Mouse (Mus musculus) forebrain, embryonic 15.5 days (tissue): ENCODE results near the gene Abhd2. TPM values are rescaled to one million over a fixed set of nuclear protein-coding genes. Genes with fewer than 3 reads are reported as not detected.

Experiments
- ATAC-seq: fragments of 200-750 bp; cut with Nextera tagmentation; replicated peaks from 2 replicates; pipeline ENCODE4 v1.8.0; 2017; ENCODE audit warnings: mild to moderate bottlenecking, moderate TSS enrichment, moderate library complexity
- H3K27ac ChIP-seq: fragments of 300-500 bp; sonication (generic); replicated peaks from 2 replicates; pipeline ENCODE4 v1.5.1; 2015; ENCODE audit warnings: mild to moderate bottlenecking, inconsistent platforms
- H3K27me3 ChIP-seq: fragments of 300-500 bp; sonication (generic); 2 replicates; pipeline ENCODE4 v1.6.1; 2015; ENCODE audit warnings: inconsistent platforms
- H3K36me3 ChIP-seq: fragments of 300-500 bp; sonication (generic); 2 replicates; pipeline ENCODE4 v1.6.1; 2015; ENCODE audit warnings: mild to moderate bottlenecking, inconsistent platforms
- H3K4me1 ChIP-seq: fragments of 300-500 bp; sonication (generic); 2 replicates; pipeline ENCODE4 v1.6.1; 2015; ENCODE audit warnings: inconsistent platforms
- H3K4me2 ChIP-seq: fragments of 300-500 bp; sonication (generic); replicated peaks from 2 replicates; pipeline ENCODE4 v1.6.1; 2015; ENCODE audit warnings: mild to moderate bottlenecking, inconsistent platforms
- H3K4me3 ChIP-seq: fragments of 300-500 bp; sonication (generic); 2 replicates; pipeline ENCODE4 v1.5.1; 2015; ENCODE audit warnings: mild to moderate bottlenecking, inconsistent platforms
- H3K9ac ChIP-seq: fragments of 300-500 bp; sonication (generic); replicated peaks from 2 replicates; pipeline ENCODE4 v1.6.1; 2015; ENCODE audit warnings: mild to moderate bottlenecking, inconsistent platforms
- H3K9me3 ChIP-seq: fragments of 300-500 bp; sonication (generic); 2 replicates; pipeline ENCODE4 v1.6.1; 2016; ENCODE audit warnings: inconsistent platforms
- WGBS: fragments of 180-500 bp; shearing (Covaris S2); methylation state at CpG from one replicate; pipeline ENCODE4 v1.1.7; 2015; ENCODE audit warnings: mixed read lengths; 5-methylcytosine and 5-hydroxymethylcytosine counted together
- polyA plus RNA-seq: library from polyadenylated mRNA; unstranded; fragments of >200 nt; fragmentation: Nextera tagmentation; extraction: Ambion mirVana; gene quantifications from 2 replicates; pipeline ENCODE4 v1.2.1, GENCODE M21; 2015

Abhd2 gene
- polyA plus RNA-seq, 1 experiment from 2014 or later, result 24.0 TPM

DNA sequence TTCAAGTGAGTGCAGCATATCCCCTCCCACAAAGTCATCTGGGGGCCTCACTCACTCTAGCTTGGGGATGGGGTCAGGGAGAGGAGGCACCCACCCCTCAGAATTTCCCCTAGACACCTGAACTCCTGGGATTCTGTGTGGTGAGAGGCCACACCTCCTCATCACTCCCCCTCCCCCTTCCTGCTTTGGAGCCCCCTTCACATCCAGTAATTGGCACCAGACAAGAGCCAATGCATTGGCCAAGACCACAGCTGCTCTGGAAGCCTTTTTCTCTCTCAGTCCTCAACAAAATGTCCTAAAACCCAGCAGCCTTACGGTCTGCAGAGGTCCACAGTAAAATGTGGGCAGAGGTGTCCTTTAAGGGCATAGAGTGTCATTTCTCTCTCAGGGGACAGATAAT lies 25.6 kb upstream of the Abhd2 start:
- Histone ChIP-seq H3K27ac (no peak overlapping the region), H3K36me3 (no peaks in the 10 kb centered on the region), H3K4me2 (no peak overlapping the region), H3K9me3 (no peaks in the 10 kb centered on the region), H3K9ac (no peak overlapping the region), H3K27me3 (no peaks in the 10 kb centered on the region), H3K4me1 (peaks cover 16% of the 10 kb centered on the region), H3K4me3 (no peak overlapping the region)
- 77% methylated on average over 1 of the region's 1 CpGs for WGBS
- no peak for ATAC-seq

DNA sequence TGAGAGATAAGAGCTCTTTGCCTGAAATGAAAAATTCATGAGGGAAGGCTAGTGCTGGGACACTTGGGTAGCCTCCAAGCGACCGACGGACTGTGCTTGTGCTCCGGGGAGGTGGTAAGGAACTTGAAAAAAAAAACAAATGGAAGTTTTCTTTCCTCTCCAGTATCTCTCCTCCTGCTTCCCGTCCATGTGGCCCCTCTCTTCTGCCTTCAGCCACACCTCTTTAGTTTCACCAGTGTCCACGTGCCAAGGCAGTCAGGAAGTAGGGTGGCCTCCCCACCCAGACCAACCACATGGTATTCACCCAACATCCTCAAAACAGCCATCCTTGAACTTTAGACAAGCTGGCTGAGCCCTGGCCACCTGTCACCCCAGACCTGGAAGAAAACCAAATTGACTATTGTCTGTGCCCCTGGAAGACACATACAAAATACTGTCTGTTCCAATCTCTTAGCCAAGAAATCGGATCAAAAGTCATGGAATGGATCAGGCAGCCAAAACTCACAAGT lies 25.1 kb upstream of the Abhd2 start:
- Histone ChIP-seq H3K9ac (no peak overlapping the region), H3K9me3 (no peaks in the 10 kb centered on the region), H3K4me2 (no peak overlapping the region), H3K36me3 (no peaks in the 10 kb centered on the region), H3K4me3 (no peak overlapping the region), H3K4me1 (peaks cover 16% of the 10 kb centered on the region), H3K27ac (no peak overlapping the region), H3K27me3 (no peaks in the 10 kb centered on the region)
- ATAC-seq, result no peak
- WGBS, result 54% methylated on average over 7 of the region's 7 CpGs

DNA sequence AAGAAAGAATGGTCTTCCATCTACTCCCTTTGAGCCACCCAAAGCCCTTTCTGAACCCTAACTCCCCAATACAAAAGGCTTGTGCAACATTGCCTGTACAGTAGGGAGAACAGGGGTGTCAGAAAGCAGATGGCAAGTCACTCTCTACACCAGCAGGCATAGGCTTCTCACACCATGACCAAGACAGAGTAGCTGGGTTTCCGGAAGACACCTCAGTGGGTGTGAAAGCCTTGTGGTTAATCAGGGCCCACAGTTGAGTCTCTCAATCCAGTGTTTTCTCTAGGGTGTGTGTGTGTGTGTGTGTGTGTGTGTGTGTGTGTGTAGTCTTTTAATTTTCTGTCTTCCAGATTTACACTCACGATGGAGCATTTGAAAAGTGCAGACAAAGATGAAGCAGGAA lies 23.4 kb upstream of the Abhd2 start:
- H3K27me3 ChIP-seq, result no peaks in the 10 kb centered on the region
- 91% methylated on average over 2 of the region's 2 CpGs for WGBS
- H3K27ac ChIP-seq, result no peak overlapping the region
- no peak overlapping the region for H3K4me2 ChIP-seq
- no peaks in the 10 kb centered on the region for H3K9me3 ChIP-seq
- no peak for ATAC-seq
- no peak overlapping the region for H3K4me3 ChIP-seq
- no peak overlapping the region for H3K9ac ChIP-seq
- no peaks in the 10 kb centered on the region for H3K36me3 ChIP-seq
- H3K4me1 ChIP-seq, result peaks cover 16% of the 10 kb centered on the region

DNA sequence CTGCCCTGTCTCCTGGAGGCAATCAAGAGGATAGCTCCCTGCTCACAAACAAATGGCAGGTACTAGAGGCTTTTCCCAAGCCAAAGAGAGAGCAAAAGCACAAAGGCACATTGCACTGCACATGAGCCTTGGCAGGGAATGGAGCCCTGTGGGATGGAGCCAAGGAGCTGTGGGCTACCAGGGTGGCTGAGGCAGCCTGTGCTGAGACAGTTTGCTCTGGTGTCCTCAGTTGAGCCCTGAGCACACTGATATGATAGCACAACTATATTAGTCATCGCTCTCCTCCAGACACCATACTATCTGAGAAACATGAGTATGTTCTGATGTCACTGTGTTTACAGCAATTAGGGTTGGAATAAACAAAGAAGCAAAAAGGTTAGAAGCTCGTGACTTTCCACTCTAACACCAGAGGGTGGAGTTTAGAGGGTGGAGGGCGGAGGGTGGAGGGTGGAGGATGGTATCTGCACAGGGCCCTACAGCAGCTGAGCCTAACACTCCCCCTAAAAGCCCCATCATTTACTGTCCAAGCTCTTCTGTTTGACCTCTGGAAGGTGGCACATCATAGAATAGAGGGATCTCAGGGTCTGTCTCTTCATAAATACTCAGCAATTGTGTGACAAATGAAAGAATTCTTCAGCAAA lies 18.6 kb upstream of the Abhd2 start:
- no peaks in the 10 kb centered on the region for H3K27me3 ChIP-seq
- no peak for ATAC-seq
- H3K36me3 ChIP-seq, result no peaks in the 10 kb centered on the region
- H3K9ac ChIP-seq, result no peak overlapping the region
- H3K27ac ChIP-seq, result no peak overlapping the region
- H3K4me1 ChIP-seq, result no peaks in the 10 kb centered on the region
- H3K4me2 ChIP-seq, result no peak overlapping the region
- H3K9me3 ChIP-seq, result no peaks in the 10 kb centered on the region
- no peak overlapping the region for H3K4me3 ChIP-seq
- WGBS, result 73% methylated on average over 3 of the region's 3 CpGs

DNA sequence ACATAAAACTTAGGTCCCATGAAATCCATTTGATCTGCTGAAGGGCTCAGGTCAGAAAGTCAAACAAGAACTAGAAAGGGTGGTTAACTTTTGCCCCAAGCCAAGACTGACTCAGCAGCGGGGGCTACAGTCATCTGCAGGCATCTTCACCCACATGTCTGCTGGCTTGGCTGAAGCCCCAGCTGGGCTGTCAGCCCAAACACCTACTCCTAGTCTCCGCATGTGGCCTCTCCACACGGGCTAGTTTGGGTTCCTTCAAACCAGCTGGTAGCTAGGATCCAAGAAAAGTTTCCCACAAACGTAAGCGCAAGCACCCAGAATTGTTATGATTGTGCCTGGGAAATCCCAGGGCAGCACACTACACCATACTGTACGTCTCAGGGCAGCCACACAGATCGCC lies 17.6 kb upstream of the Abhd2 start:
- no peak overlapping the region for H3K4me2 ChIP-seq
- WGBS, result 94% methylated on average over 7 of the region's 7 CpGs
- no peak for ATAC-seq
- no peak overlapping the region for H3K27ac ChIP-seq
- no peaks in the 10 kb centered on the region for H3K27me3 ChIP-seq
- H3K4me1 ChIP-seq, result no peaks in the 10 kb centered on the region
- no peaks in the 10 kb centered on the region for H3K9me3 ChIP-seq
- no peaks in the 10 kb centered on the region for H3K36me3 ChIP-seq
- H3K4me3 ChIP-seq, result no peak overlapping the region
- H3K9ac ChIP-seq, result no peak overlapping the region

DNA sequence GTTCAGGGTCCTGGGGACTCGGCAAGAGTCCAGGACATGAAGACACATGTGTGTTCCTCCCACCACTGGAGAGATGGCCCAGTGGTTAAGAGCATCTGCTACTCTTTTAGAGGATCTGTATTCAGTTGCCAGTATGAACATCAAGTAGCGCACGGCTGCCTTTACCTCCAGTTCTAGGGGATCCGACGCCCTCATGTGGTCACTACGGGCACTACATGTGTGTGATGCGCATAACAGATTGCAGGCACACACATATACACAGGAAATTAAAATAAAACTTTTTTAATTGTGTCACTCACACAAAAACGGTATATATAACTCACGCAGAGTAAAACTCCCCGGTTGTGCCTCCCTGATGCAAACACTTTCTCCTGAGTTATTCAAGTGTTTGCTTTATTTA lies 17.2 kb upstream of the Abhd2 start:
- H3K27me3 ChIP-seq, result no peaks in the 10 kb centered on the region

DNA sequence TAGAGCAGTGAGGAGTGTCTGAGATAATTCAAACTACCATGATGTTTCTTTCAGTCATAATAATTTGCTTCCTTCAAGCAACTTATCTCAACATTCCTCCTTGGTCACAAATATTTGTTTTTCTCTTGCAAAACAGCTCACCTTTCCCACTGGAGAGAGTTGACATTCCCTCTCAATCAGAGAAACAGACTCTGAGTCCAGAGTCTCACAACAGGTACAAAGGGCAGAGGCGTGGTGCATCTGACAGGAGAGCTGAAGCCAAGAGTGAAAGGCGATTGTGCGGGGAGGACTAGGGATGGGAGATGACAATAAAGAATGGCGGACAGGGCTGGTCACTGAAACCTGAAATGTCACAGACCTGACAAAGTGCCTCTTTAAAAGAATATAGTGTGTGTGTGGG lies 16.3 kb upstream of the Abhd2 start:
- no peak for ATAC-seq
- Histone ChIP-seq H3K4me2 (no peak overlapping the region), H3K9ac (no peak overlapping the region), H3K27me3 (no peaks in the 10 kb centered on the region), H3K4me3 (no peak overlapping the region), H3K4me1 (no peaks in the 10 kb centered on the region), H3K27ac (no peak overlapping the region), H3K36me3 (no peaks in the 10 kb centered on the region), H3K9me3 (no peaks in the 10 kb centered on the region)
- WGBS, result 92% methylated on average over 4 of the region's 4 CpGs

More for the DNA sequence above, 17.2 kb upstream of the Abhd2 start:
- Histone ChIP-seq H3K9me3 (no peaks in the 10 kb centered on the region), H3K4me2 (no peak overlapping the region), H3K27ac (no peak overlapping the region), H3K9ac (no peak overlapping the region), H3K4me3 (no peak overlapping the region), H3K4me1 (no peaks in the 10 kb centered on the region), H3K36me3 (no peaks in the 10 kb centered on the region)
- 86% methylated on average over 10 of the region's 10 CpGs for WGBS
- ATAC-seq, result no peak

DNA sequence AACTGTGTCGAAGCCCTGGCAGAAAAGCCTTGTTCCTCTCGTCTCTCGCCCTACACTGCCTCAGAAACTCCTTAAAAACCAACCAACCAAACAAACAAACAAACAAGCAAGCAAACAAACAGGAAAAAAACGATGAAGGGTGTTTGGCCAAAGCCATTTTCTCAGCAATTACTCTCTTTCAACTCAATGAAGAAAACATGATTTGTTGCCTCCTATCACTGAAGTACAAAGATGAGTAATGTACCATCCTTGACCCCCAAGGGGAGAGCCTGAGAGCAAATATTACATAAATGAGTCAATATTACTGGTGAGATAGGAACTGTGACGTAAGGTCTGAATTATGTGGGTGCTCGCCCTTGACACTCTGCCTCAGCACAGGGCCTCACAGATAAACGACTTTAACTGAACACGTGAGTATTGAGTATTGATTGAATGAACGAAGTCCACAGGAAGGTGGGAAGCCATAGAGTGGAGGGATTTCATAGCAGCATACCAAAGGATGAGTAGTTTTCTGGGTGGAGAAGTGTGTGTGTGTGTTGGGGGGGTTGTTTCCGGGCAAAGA lies 13.9 kb upstream of the Abhd2 start:
- WGBS, result 88% methylated on average over 10 of the region's 10 CpGs
- H3K36me3 ChIP-seq, result no peaks in the 10 kb centered on the region
- H3K4me1 ChIP-seq, result no peaks in the 10 kb centered on the region
- H3K27ac ChIP-seq, result no peak overlapping the region
- H3K4me2 ChIP-seq, result no peak overlapping the region
- no peak overlapping the region for H3K9ac ChIP-seq
- no peak overlapping the region for H3K4me3 ChIP-seq
- no peaks in the 10 kb centered on the region for H3K9me3 ChIP-seq
- ATAC-seq, result no peak
- no peaks in the 10 kb centered on the region for H3K27me3 ChIP-seq

DNA sequence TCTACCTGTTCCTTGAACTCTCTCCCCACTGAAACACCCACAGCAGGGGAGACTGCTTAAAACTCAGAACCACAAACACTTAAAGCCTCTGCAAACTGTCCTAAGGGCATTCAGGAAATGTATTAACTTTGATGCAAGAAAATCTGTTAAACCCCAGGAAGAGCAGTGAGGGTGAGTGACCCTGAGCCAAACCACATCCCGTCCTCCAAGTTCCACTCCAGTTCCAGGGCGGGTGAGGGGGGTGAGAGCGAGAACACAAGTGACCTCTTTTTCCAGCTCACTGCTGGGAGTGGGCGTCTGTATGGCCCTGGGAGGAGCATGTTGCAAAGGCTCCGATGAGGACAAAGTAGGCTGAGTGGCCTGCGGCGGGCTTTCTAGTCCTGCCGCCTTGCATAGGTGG lies 10.5 kb upstream of the Abhd2 start:
- no peaks in the 10 kb centered on the region for H3K36me3 ChIP-seq
- no peaks in the 10 kb centered on the region for H3K27me3 ChIP-seq
- H3K9ac ChIP-seq, result no peak overlapping the region
- no peaks in the 10 kb centered on the region for H3K9me3 ChIP-seq
- ATAC-seq, result no peak
- WGBS, result 84% methylated on average over 8 of the region's 8 CpGs
- H3K27ac ChIP-seq, result no peak overlapping the region
- no peak overlapping the region for H3K4me3 ChIP-seq
- H3K4me1 ChIP-seq, result no peaks in the 10 kb centered on the region
- no peak overlapping the region for H3K4me2 ChIP-seq

DNA sequence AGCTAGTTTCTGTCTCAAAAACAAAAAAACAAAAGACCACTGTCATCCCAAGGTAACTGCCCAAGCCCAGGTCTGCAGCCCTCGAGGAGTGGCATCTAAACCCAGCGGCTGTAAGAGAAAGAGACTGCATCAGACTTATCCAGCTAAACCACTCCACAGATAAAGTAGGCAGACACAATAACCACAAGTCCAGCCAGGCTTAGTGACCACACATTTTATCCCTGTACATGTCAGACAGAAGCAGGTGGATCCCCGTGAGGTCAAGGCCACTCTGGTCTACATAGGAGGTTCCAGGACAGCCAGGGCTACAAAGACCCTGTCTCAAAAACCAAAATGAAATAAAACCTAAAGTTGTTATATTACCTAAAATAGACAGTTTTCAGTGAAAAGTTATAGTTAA lies 9.2 kb upstream of the Abhd2 start:
- no peak for ATAC-seq
- H3K36me3 ChIP-seq, result no peaks in the 10 kb centered on the region
- H3K9ac ChIP-seq, result no peak overlapping the region
- H3K4me1 ChIP-seq, result no peaks in the 10 kb centered on the region
- H3K27me3 ChIP-seq, result no peaks in the 10 kb centered on the region
- 90% methylated on average over 3 of the region's 3 CpGs for WGBS
- no peak overlapping the region for H3K4me2 ChIP-seq
- H3K4me3 ChIP-seq, result no peak overlapping the region
- no peak overlapping the region for H3K27ac ChIP-seq
- no peaks in the 10 kb centered on the region for H3K9me3 ChIP-seq

DNA sequence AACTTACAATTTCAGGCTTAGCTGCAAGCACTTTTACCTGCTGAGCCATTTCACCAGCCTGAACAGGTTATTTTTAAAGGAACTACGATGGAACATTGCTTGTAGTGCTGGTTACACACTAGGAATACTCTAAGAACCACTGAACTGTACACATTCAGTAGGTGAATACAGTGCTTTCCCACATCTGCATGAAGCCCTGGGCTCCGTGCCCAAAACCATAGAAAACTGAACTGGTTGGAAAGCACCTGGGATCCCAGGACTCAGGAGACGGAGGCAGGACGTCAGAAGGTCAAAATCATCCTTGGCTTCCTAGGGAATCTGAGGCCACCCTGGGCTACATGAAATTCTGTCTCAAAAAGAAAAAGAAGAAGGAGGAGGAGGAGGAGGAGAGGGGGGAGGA lies 6.8 kb upstream of the Abhd2 start:
- Histone ChIP-seq H3K4me2 (no peak overlapping the region), H3K27me3 (no peaks in the 10 kb centered on the region), H3K9me3 (no peaks in the 10 kb centered on the region), H3K36me3 (no peaks in the 10 kb centered on the region), H3K4me1 (no peaks in the 10 kb centered on the region), H3K4me3 (no peak overlapping the region), H3K27ac (no peak overlapping the region), H3K9ac (no peak overlapping the region)
- WGBS, result 55% methylated on average over 4 of the region's 4 CpGs
- no peak for ATAC-seq

DNA sequence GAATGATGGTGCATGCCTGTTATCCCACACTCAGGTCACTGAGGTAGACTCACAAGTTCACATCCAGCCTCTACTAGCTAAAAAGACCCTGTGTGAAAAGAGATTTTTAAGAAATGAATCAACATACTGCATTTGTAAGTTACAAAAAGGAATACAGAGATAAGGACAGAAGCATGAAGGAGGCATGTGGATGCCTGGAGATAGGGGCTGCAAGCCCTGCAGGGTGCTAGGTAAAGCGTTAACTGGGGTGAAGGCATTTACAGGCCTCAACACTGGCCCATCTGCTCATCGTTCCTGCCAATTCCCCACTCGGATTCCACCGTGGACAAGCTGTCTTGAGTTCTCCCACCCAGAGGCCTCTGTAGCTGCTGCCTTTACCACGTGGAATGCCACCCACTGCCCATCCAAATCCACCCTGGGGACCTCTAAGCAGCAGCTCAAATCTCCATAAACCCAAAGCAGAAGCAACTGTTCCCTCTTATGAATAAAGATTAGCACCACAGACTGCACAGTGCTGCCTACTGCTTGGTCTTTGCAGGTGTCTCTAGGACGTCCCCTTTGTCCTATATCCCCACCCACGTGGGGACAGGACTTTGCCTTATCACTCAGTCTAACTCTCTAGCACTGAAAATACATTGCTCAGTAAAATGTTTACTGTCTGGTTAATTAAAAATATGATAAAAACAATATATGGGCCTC lies 5.2 kb upstream of the Abhd2 start:
- no peaks in the 10 kb centered on the region for H3K9me3 ChIP-seq
- no peak for ATAC-seq
- H3K4me1 ChIP-seq, result no peaks in the 10 kb centered on the region
- no peak overlapping the region for H3K4me3 ChIP-seq
- no peak overlapping the region for H3K9ac ChIP-seq
- no peaks in the 10 kb centered on the region for H3K27me3 ChIP-seq
- H3K27ac ChIP-seq, result no peak overlapping the region
- WGBS, result 48% methylated on average over 7 of the region's 7 CpGs
- H3K4me2 ChIP-seq, result no peak overlapping the region
- no peaks in the 10 kb centered on the region for H3K36me3 ChIP-seq
